9 mouse cellular contexts compared by ENCODE assay signal in genomic region chr9:70408791-70409190, GRCm38 (mm10). TPM values are rescaled to one million over a fixed set of nuclear protein-coding genes. Genes with fewer than 3 reads are reported as not detected.
DNase-seq lines count a peak whose midpoint lies in the region; TF ChIP-seq lines count a peak whose summit lies in the region.
"Had no signal": no experiment of that assay in that cellular context is flagged by ENCODE, and none has a peak within 500 bp of the region (broad histone marks: within the 10 kb centered on the region; RNA-seq: fewer than 3 reads in every experiment).

No protein-coding gene starts in this region.

- 91% methylated on average over 3 of the region's 3 CpGs for WGBS in heart, embryonic 10.5 days

- H3K27me3 ChIP-seq in heart, embryonic 10.5 days (ENCODE audit: insufficient read depth, poor library complexity, severe bottlenecking), result no peaks in the 10 kb centered on the region
- H3K27me3 ChIP-seq in ES-Bruce4 (ENCODE audit: control insufficient read depth, insufficient read depth, low read length, poor library complexity, severe bottlenecking), result no peaks in the 10 kb centered on the region
- H3K27me3 ChIP-seq: stomach, embryonic 15.5 days had no signal

- H3K4me3 ChIP-seq in heart, embryonic 10.5 days, result no peak overlapping the region
- no peak overlapping the region for H3K4me3 ChIP-seq in ES-Bruce4 (ENCODE audit: low read depth, low read length)
- H3K4me3 ChIP-seq: stomach, embryonic 15.5 days had no signal

- DNase-seq in heart, postnatal 14 days, result peak; percentile 18 to 44
- no peak for DNase-seq in heart, embryonic 10.5 days (ENCODE audit: low spot score)
- peak; percentile 64 for DNase-seq in 416B (ENCODE audit: low read depth)
- peak; percentile 18 to 38 for DNase-seq in lung, adult 18-20 months
- no peak for DNase-seq in MN1 (ENCODE audit: low spot score)
- no peak for DNase-seq in layer of hippocampus, adult 9-11 months
- no peak for DNase-seq in ovary, adult 18-20 months (ENCODE audit: low spot score)

- H3K9me3 ChIP-seq in heart, embryonic 10.5 days, result no peaks in the 10 kb centered on the region
- no peaks in the 10 kb centered on the region for H3K9me3 ChIP-seq in ES-Bruce4 (replicated peaks; ENCODE audit: control insufficient read depth, insufficient read depth, low read length, poor library complexity, severe bottlenecking)
- H3K9me3 ChIP-seq: stomach, embryonic 15.5 days had no signal

- TF ChIP-seq CTCF in ES-Bruce4 (IDR thresholded peaks at IDR 0.05; ENCODE audit: low read depth, low read length), result peak; percentile 56

- TF ChIP-seq POLR2A in ES-Bruce4 (IDR thresholded peaks at IDR 0.05; ENCODE audit: insufficient read depth, low read length), result no peak

- H3K27ac ChIP-seq in heart, embryonic 10.5 days, result no peak overlapping the region
- H3K27ac ChIP-seq in ES-Bruce4 (ENCODE audit: insufficient read depth, low read length), result no peak overlapping the region
- H3K27ac ChIP-seq: stomach, embryonic 15.5 days had no signal

- H3K36me3 ChIP-seq in heart, embryonic 10.5 days, result peaks cover 71% of the 10 kb centered on the region
- peaks cover 46% of the 10 kb centered on the region for H3K36me3 ChIP-seq in ES-Bruce4 (ENCODE audit: control insufficient read depth, insufficient read depth, low read length, poor library complexity, severe bottlenecking)

- H3K9ac ChIP-seq in ES-Bruce4 (ENCODE audit: low read depth, poor library complexity, severe bottlenecking), result no peak overlapping the region
- H3K9ac ChIP-seq: stomach, embryonic 15.5 days had no signal

- H3K4me1 ChIP-seq in heart, embryonic 10.5 days, result no peaks in the 10 kb centered on the region
- no peaks in the 10 kb centered on the region for H3K4me1 ChIP-seq in ES-Bruce4 (ENCODE audit: control insufficient read depth, insufficient read depth, low read length)
- H3K4me1 ChIP-seq: stomach, embryonic 15.5 days had no signal

- intact Hi-C loops in heart, postnatal 14 days (cut with DNase I), result no loop called here

- TF ChIP-seq EP300 in ES-Bruce4 (IDR thresholded peaks at IDR 0.05; ENCODE audit: insufficient read depth, low read depth, low read length), result no peak

RNA-seq across cellular contexts. Expression of gene Ccnb2, which starts 12.6 kb away (rescaled TPM):
- 1 to 10 TPM; 6.1 to 9.9 TPM for total RNA-seq in heart, postnatal 14 days (2021)
- 175 and 185 TPM in 2 replicates for polyA plus RNA-seq in heart, embryonic 10.5 days (2016; fragmentation: Nextera tagmentation; extraction: Ambion mirVana)
- polyA plus RNA-seq in ES-Bruce4 (2011; ENCODE audit: insufficient read depth, insufficient read length, low read depth, missing spikeins), result 259 and 260 TPM in 2 replicates

Comparison
In these comparisons a context has a peak if more than half of its experiments do, and no peak if none do; other contexts are left out.
1. DNase-seq: peak in heart, postnatal 14 days (2 of 2), 416B (single experiment) and lung, adult 18-20 months (2 of 2); none in heart, embryonic 10.5 days (single experiment), MN1 (single experiment), layer of hippocampus, adult 9-11 months (single experiment) and ovary, adult 18-20 months (single experiment).